Mouse (Mus musculus): ENCODE measurements at regions not wholly inside any gene's neighbourhood (a gene's known extent, or its start where the extent isn't known, plus 50 kb on each side); places are given as distances from the start of the nearest gene placed in this dataset.

- H3K27me3 ChIP-seq (ENCODE audit: control insufficient read depth in 1 of 2, insufficient read depth in 2 of 2, low read length in 2 of 2), result no peaks in the 10 kb centered on the region
- DNase-seq (ENCODE audit: low read depth, low spot score), result no peak
- H3K36me3 ChIP-seq (ENCODE audit: control insufficient read depth in 1 of 2, insufficient read depth in 2 of 2, low read length in 2 of 2), result no peaks in the 10 kb centered on the region
- no peaks in the 10 kb centered on the region for H3K79me2 ChIP-seq (ENCODE audit: control insufficient read depth, insufficient read depth, low read length, poor library complexity)
- no peak overlapping the region for H3K27ac ChIP-seq (ENCODE audit: control insufficient read depth, low read depth, low read length)
- TF ChIP-seq TBP (IDR thresholded peaks at IDR 0.05; ENCODE audit: low read depth, low read length), result no peak
- TF ChIP-seq USF2 (IDR thresholded peaks at IDR 0.05; ENCODE audit: borderline replicate concordance in 1 of 2, insufficient read depth in 1 of 2, low read depth in 1 of 2, low read length in 2 of 2), result no peak
- no peak for TF ChIP-seq MAX (IDR thresholded peaks at IDR 0.05; ENCODE audit: low read length)
- no peak for TF ChIP-seq MAZ (IDR thresholded peaks at IDR 0.05; ENCODE audit: low read depth, low read length)
- no peak for TF ChIP-seq RCOR1 (IDR thresholded peaks at IDR 0.05; ENCODE audit: low read depth, low read length)
- no peak for TF ChIP-seq ZNF384 (IDR thresholded peaks at IDR 0.05; ENCODE audit: low read depth, low read length)
- TF ChIP-seq SMC3 (IDR thresholded peaks at IDR 0.05; ENCODE audit: low read depth, low read length), result no peak
- TF ChIP-seq ETS1 (IDR thresholded peaks at IDR 0.05; ENCODE audit: low read depth, low read length), result no peak
- no peak for TF ChIP-seq POLR2AphosphoS5 (IDR thresholded peaks at IDR 0.05; ENCODE audit: borderline replicate concordance, low read depth, low read length)
- TF ChIP-seq CTCF (IDR thresholded peaks at IDR 0.05 in 2 of 3, conservative IDR thresholded peaks at IDR 0.05 in 1 of 3; ENCODE audit: control insufficient read depth in 1 of 3, insufficient read depth in 1 of 3, low read depth in 2 of 3, low read length in 3 of 3, poor library complexity in 1 of 3, severe bottlenecking in 1 of 3), result no peak
- TF ChIP-seq MYC (IDR thresholded peaks at IDR 0.05; ENCODE audit: low read depth, low read length), result no peak
- no peak for TF ChIP-seq MEF2A (IDR thresholded peaks at IDR 0.05; ENCODE audit: extremely low read depth, insufficient replicate concordance, low read depth, low read length, poor library complexity, severe bottlenecking)
- no peak for TF ChIP-seq E2F4 (IDR thresholded peaks at IDR 0.05; ENCODE audit: borderline replicate concordance, low read depth, low read length)
- H3K9me3 ChIP-seq (replicated peaks; ENCODE audit: insufficient read depth, low read length), result no peaks in the 10 kb centered on the region
- no peak overlapping the region for H3K4me3 ChIP-seq (ENCODE audit: control insufficient read depth in 1 of 2, insufficient read depth in 1 of 2, low read depth in 2 of 2, low read length in 2 of 2)
- no peaks in the 10 kb centered on the region for H3K4me1 ChIP-seq (ENCODE audit: control insufficient read depth in 1 of 2, insufficient read depth in 2 of 2, low read length in 2 of 2)
- no peak overlapping the region for H3K9ac ChIP-seq (ENCODE audit: control insufficient read depth, low read depth, low read length, poor library complexity, severe bottlenecking)
Measured at GRCm38 (mm10) chr13:110580166-110580565, 185.3 kb downstream of the Plk2 start.

GRCm38 (mm10) chr13:110580570-110580969, 185.7 kb downstream of the Plk2 start:
- H3K36me3 ChIP-seq (ENCODE audit: control insufficient read depth in 1 of 2, insufficient read depth in 2 of 2, low read length in 2 of 2), result no peaks in the 10 kb centered on the region
- DNase-seq (ENCODE audit: low read depth, low spot score), result no peak
- H3K9me3 ChIP-seq (replicated peaks; ENCODE audit: insufficient read depth, low read length), result no peaks in the 10 kb centered on the region
- no peak overlapping the region for H3K4me3 ChIP-seq (ENCODE audit: control insufficient read depth in 1 of 2, insufficient read depth in 1 of 2, low read depth in 2 of 2, low read length in 2 of 2)
- no peaks in the 10 kb centered on the region for H3K79me2 ChIP-seq (ENCODE audit: control insufficient read depth, insufficient read depth, low read length, poor library complexity)
- TF ChIP-seq RAD21 (IDR thresholded peaks at IDR 0.05; ENCODE audit: low read depth, low read length) (no peak), TAL1 (IDR thresholded peaks at IDR 0.05; ENCODE audit: low read length) (no peak), NELFE (IDR thresholded peaks at IDR 0.05; ENCODE audit: low read depth, low read length) (no peak), ZC3H11A (IDR thresholded peaks at IDR 0.05; ENCODE audit: low read depth, low read length) (no peak), POLR2AphosphoS5 (IDR thresholded peaks at IDR 0.05; ENCODE audit: borderline replicate concordance, low read depth, low read length) (no peak), MAZ (IDR thresholded peaks at IDR 0.05; ENCODE audit: low read depth, low read length) (no peak), MYB (IDR thresholded peaks at IDR 0.05; ENCODE audit: low read depth, low read length) (no peak), ETS1 (IDR thresholded peaks at IDR 0.05; ENCODE audit: low read depth, low read length) (no peak), GABPA (IDR thresholded peaks at IDR 0.05; ENCODE audit: low read depth, low read length) (no peak), USF1 (IDR thresholded peaks at IDR 0.05; ENCODE audit: low read depth, low read length) (no peak), CTCF (IDR thresholded peaks at IDR 0.05 in 2 of 3, conservative IDR thresholded peaks at IDR 0.05 in 1 of 3; ENCODE audit: control insufficient read depth in 1 of 3, insufficient read depth in 1 of 3, low read depth in 2 of 3, low read length in 3 of 3, poor library complexity in 1 of 3, severe bottlenecking in 1 of 3) (no peak), MEF2A (IDR thresholded peaks at IDR 0.05; ENCODE audit: extremely low read depth, insufficient replicate concordance, low read depth, low read length, poor library complexity, severe bottlenecking) (no peak), MXI1 (IDR thresholded peaks at IDR 0.05; ENCODE audit: low read depth, low read length) (no peak), TBP (IDR thresholded peaks at IDR 0.05; ENCODE audit: low read depth, low read length) (no peak), MAX (IDR thresholded peaks at IDR 0.05; ENCODE audit: low read length) (no peak), BHLHE40 (IDR thresholded peaks at IDR 0.05; ENCODE audit: borderline replicate concordance, low read depth, low read length) (no peak), RCOR1 (IDR thresholded peaks at IDR 0.05; ENCODE audit: low read depth, low read length) (no peak), USF2 (IDR thresholded peaks at IDR 0.05; ENCODE audit: borderline replicate concordance in 1 of 2, insufficient read depth in 1 of 2, low read depth in 1 of 2, low read length in 2 of 2) (no peak), JUND (IDR thresholded peaks at IDR 0.05; ENCODE audit: low read depth, low read length) (no peak)
- H3K9ac ChIP-seq (ENCODE audit: control insufficient read depth, low read depth, low read length, poor library complexity, severe bottlenecking), result no peak overlapping the region
- H3K4me1 ChIP-seq (ENCODE audit: control insufficient read depth in 1 of 2, insufficient read depth in 2 of 2, low read length in 2 of 2), result no peaks in the 10 kb centered on the region
- no peak overlapping the region for H3K27ac ChIP-seq (ENCODE audit: control insufficient read depth, low read depth, low read length)
- no peaks in the 10 kb centered on the region for H3K27me3 ChIP-seq (ENCODE audit: control insufficient read depth in 1 of 2, insufficient read depth in 2 of 2, low read length in 2 of 2)
